Mouse (Mus musculus) heart, adult 2 months (tissue): ENCODE results near the gene Pdlim1.

Source experiments
- CTCF ChIP-seq: fragments of 200-600 bp; IDR thresholded peaks from 2 replicates; pipeline ENCODE4 v1.8.1; 2022; ENCODE audit warnings: antibody characterized with exemption, mild to moderate bottlenecking, moderate library complexity
- EP300 ChIP-seq: fragments of 200-500 bp; IDR thresholded peaks from 2 replicates; pipeline ENCODE4 v1.6.1; 2011; ENCODE audit warnings: low read depth, low read length, control low read depth; ENCODE audit not compliant: insufficient read depth

DNA sequence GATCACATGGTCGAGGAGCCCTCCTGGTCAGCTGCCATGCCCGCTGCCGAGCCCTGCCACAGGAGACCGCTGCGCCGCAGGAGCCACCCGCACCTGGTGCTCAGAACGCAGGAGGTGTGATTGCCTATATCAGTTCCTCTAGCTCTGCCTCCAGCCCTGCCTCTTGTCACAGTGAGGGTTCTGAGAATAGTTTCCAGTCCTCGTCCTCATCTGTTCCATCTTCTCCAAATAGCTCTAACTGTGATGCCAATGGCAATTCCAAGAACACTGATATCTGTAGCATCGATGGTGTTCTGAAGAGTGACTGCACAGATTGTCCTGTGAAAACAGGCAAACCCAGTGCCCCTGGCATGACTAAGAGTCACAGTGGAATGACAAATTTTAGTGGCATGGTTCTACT lies 81.0 kb downstream of the Pdlim1 start:
- no peak for TF ChIP-seq CTCF
- no peak for TF ChIP-seq EP300
